Mouse (Mus musculus) neural tube, embryonic 11.5 days (tissue): ENCODE data around the gene Glrx5. TPM values are rescaled to one million over a fixed set of nuclear protein-coding genes. Genes with fewer than 3 reads are reported as not detected.
A peak's percentile ranks its signal among the peaks of the same experiment; 100 is the strongest.

Experiments
- ATAC-seq: fragments of 200-750 bp; cut with Nextera tagmentation; 2 replicates; pipeline ENCODE4 v1.8.0; 2017; ENCODE audit warnings: moderate number of reproducible peaks, mild to moderate bottlenecking, moderate TSS enrichment, moderate library complexity; ENCODE audit not compliant: insufficient read depth, low FRiP score, low TSS enrichment
- DNase-seq: peaks from one replicate; pipeline ENCODE4 v3.0.0-alpha.2; 2015; ENCODE audit warnings: low spot score
- H3K27ac ChIP-seq: fragments of 300-500 bp; sonication (generic); 2 replicates; pipeline ENCODE4 v1.5.1; 2014; ENCODE audit warnings: low read depth, mild to moderate bottlenecking, low read length
- H3K27me3 ChIP-seq: fragments of 300-500 bp; sonication (generic); 2 replicates; pipeline ENCODE4 v1.6.1; 2014; ENCODE audit warnings: mild to moderate bottlenecking, low read length, mixed read lengths; ENCODE audit not compliant: control insufficient read depth, insufficient read depth
- H3K36me3 ChIP-seq: fragments of 300-500 bp; sonication (generic); 2 replicates; pipeline ENCODE4 v1.6.1; 2014; ENCODE audit warnings: mild to moderate bottlenecking, low read length, moderate library complexity, mixed read lengths; ENCODE audit not compliant: control insufficient read depth, insufficient read depth
- H3K4me1 ChIP-seq: fragments of 300-500 bp; sonication (generic); 2 replicates; pipeline ENCODE4 v1.6.1; 2014; ENCODE audit warnings: low read length, mixed read lengths; ENCODE audit not compliant: control insufficient read depth, insufficient read depth
- H3K4me2 ChIP-seq: fragments of 300-500 bp; sonication (generic); 2 replicates; pipeline ENCODE4 v1.6.1; 2014; ENCODE audit warnings: low read depth, mild to moderate bottlenecking, moderate library complexity
- H3K4me3 ChIP-seq: fragments of 300-500 bp; sonication (generic); 2 replicates; pipeline ENCODE4 v1.5.1; 2014; ENCODE audit warnings: low read depth, low read length
- H3K9ac ChIP-seq: fragments of 300-500 bp; sonication (generic); 2 replicates; pipeline ENCODE4 v1.6.1; 2014; ENCODE audit warnings: mild to moderate bottlenecking, low read length
- H3K9me3 ChIP-seq: fragments of 300-500 bp; sonication (generic); 2 replicates; pipeline ENCODE4 v1.6.1; 2016; ENCODE audit warnings: low read length; ENCODE audit not compliant: control insufficient read depth
- WGBS: fragments of 180-500 bp; shearing (Covaris S2); extraction: QIAGEN DNeasy Blood & Tissue Kit; methylation state at CpG from one replicate; pipeline ENCODE4 v1.1.7; 2014; 5-methylcytosine and 5-hydroxymethylcytosine counted together
- polyA plus RNA-seq: library from polyadenylated mRNA; unstranded; fragments of >200 nt; fragmentation: Nextera tagmentation; extraction: Ambion mirVana; gene quantifications from 2 replicates; pipeline ENCODE4 v1.2.1, GENCODE M21; 2014

Gene Glrx5
- polyA plus RNA-seq, 1 experiment from 2014 or later = 192 TPM

DNA sequence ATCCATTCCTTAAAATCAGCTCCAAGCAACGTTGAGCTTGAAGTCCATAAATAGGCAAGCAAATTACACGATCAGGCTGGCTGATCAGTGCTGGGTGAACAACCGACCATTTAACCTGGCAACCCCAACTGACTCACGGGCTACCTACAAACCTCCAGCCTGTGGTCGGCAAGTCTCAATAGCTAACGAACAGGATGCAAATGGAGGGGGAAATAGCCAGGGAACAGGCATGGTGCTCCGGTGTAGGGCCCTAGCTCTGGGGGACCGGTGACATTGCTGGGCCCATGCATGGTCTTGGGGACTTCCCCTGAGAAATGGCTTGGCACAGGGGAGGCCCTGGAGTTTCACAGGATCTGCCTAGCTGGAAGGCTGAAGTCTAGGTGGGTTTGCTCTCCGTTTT, 31.2 kb upstream of the Glrx5 start:
- no peaks in the 10 kb centered on the region for H3K9me3 ChIP-seq
- no peak overlapping the region for H3K4me3 ChIP-seq
- H3K27ac ChIP-seq = no peak overlapping the region
- DNase-seq (no peak), ATAC-seq (no peak)
- H3K36me3 ChIP-seq = no peaks in the 10 kb centered on the region
- WGBS = 87% methylated on average over 9 of the region's 9 CpGs
- H3K9ac ChIP-seq = no peak overlapping the region
- no peaks in the 10 kb centered on the region for H3K27me3 ChIP-seq
- H3K4me1 ChIP-seq = no peaks in the 10 kb centered on the region; the same call in 1 of the 2 replicates
- H3K4me2 ChIP-seq = no peak overlapping the region

GRCm38 (mm10) chr12:105002340-105003132, 30.0 kb upstream of the Glrx5 start:
- 73% methylated on average over 10 of the region's 10 CpGs for WGBS
- no peak overlapping the region for H3K27ac ChIP-seq

DNA sequence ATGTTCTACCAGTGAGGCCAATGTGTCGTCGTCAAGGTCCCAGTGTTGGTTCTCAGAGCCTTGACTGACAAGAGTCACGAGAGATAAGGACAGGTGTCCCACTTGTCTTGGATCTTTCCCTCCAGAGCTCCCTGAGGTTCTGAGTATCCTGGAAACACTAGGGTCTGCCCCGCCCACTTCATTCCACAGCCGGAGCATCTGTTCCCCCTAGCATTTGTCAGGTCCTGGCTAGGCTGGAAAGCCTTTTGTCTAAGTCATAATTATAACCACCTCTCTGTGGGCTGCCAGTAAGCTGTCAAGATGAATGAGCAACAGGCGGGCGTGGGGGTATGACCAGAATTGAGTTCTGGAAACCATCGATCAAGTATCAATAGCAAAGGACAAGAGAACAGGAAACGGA, 29.3 kb upstream of the Glrx5 start:
- H3K27me3 ChIP-seq = peaks cover 4% of the 10 kb centered on the region
- H3K9ac ChIP-seq = no peak overlapping the region
- H3K9me3 ChIP-seq = no peaks in the 10 kb centered on the region
- no peak overlapping the region for H3K4me2 ChIP-seq
- ATAC-seq (no peak), DNase-seq (no peak)
- no peak overlapping the region for H3K4me3 ChIP-seq
- whole genome bisulfite sequencing = 38% methylated on average over 9 of the region's 9 CpGs
- no peaks in the 10 kb centered on the region; the same call in 1 of the 2 replicates for H3K4me1 ChIP-seq
- no peaks in the 10 kb centered on the region for H3K36me3 ChIP-seq
- H3K27ac ChIP-seq = no peak overlapping the region

More at GRCm38 (mm10) chr12:105002340-105003132, 30.0 kb upstream of the Glrx5 start:
- Histone ChIP-seq H3K4me2 (no peak overlapping the region), H3K36me3 (no peaks in the 10 kb centered on the region), H3K4me1 (no peaks in the 10 kb centered on the region; the same call in 1 of the 2 replicates), H3K27me3 (peaks cover 1% of the 10 kb centered on the region), H3K9me3 (no peaks in the 10 kb centered on the region), H3K9ac (no peak overlapping the region), H3K4me3 (no peak overlapping the region)
- ATAC-seq (no peak), DNase-seq (peak; percentile 36)

DNA sequence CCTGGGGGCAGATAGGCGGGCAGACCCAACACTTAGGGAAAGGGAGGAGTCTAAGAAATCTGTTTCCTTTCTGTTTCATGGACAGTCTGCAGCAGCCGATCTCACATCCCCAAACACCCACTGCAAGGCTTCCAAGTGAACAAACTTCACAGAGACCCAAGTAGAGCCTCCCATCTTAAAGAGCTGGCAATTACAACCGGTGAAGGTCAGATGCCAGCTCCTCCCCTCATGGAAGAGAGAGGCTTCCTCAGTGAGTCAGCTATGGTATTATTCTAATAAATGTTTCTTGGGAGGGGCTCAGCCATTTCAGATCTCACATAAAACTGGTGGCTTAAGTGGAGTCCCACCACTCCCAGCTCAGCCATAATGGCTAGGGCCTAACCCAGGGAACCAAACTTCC, 28.8 kb upstream of the Glrx5 start:
- no peak for ATAC-seq
- WGBS = 73% methylated on average over 3 of the region's 3 CpGs
- Histone ChIP-seq H3K36me3 (no peaks in the 10 kb centered on the region), H3K4me2 (no peak overlapping the region), H3K4me3 (no peak overlapping the region), H3K27me3 (peaks cover 9% of the 10 kb centered on the region), H3K27ac (no peak overlapping the region), H3K9me3 (no peaks in the 10 kb centered on the region), H3K4me1 (peaks cover 2% of the 10 kb centered on the region; the same call in 1 of the 2 replicates), H3K9ac (no peak overlapping the region)
- no peak for DNase-seq

DNA sequence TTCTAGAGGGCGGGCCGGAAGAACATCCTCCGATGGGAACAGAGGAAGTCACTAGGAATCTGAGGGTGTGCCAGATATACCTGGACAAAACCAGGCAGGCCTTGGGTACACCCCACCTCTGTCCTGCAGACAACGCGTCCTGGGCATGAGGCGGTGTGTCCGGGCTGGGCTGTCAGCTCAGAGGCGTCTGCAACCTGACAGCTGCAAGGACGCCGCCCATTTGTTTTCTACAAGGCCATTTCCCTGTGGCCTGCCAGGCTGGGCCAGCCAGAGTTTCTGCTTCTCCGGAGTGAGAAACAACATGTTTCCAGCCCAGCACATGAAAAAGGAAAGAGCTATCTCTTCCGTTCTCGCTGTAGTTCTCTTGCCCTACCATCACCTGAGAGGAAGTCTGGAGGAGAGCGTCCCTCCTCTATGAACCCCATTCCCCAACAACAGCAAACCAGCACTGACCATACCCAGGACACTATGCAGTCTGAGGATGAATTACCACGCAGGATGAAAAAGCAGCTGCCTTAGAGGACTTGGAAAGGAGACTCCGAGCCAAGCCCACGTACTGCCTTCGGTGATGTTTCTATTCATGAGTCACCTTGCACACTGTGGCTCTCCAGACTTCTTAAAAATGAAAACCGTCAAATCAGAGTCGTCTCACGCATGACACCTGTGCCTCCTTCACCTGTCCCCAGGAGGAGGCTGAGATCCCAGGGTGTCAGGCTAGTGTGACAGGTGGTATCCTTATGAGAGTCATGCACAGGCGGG, 27.4 kb upstream of the Glrx5 start:
- ATAC-seq (no peak), DNase-seq (no peak)
- peaks cover 7% of the 10 kb centered on the region for H3K4me1 ChIP-seq
- WGBS = 77% methylated on average over 22 of the region's 22 CpGs
- H3K9me3 ChIP-seq = no peaks in the 10 kb centered on the region
- no peak overlapping the region for H3K4me2 ChIP-seq
- no peak overlapping the region for H3K27ac ChIP-seq
- no peak overlapping the region for H3K9ac ChIP-seq
- no peaks in the 10 kb centered on the region for H3K36me3 ChIP-seq
- no peak overlapping the region for H3K4me3 ChIP-seq
- peaks cover 23% of the 10 kb centered on the region for H3K27me3 ChIP-seq

DNA sequence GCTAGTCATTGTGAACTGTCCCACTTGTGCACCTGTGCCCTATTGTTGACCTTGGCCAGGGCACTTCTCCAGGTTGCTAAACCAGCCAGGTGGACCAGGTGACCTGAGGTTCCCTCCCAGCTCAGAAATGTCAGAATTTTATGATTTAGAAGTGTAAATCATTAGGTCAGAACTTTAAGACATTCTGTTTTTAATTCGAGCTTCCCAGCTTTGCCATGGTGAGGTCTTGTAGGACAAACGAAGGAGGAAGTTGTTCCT, 26.8 kb upstream of the Glrx5 start:
- no peak for DNase-seq
- H3K4me3 ChIP-seq = no peak overlapping the region
- H3K4me1 ChIP-seq = peaks cover 7% of the 10 kb centered on the region
- no peaks in the 10 kb centered on the region for H3K9me3 ChIP-seq
- 67% methylated on average over 2 of the region's 2 CpGs for WGBS
- no peak overlapping the region for H3K27ac ChIP-seq
- H3K36me3 ChIP-seq = no peaks in the 10 kb centered on the region
- no peak overlapping the region for H3K9ac ChIP-seq
- no peak overlapping the region for H3K4me2 ChIP-seq
- ATAC-seq = no peak
- peaks cover 28% of the 10 kb centered on the region for H3K27me3 ChIP-seq

GRCm38 (mm10) chr12:105008150-105008549, 24.3 kb upstream of the Glrx5 start:
- H3K27ac ChIP-seq = no peak overlapping the region
- 53% methylated on average over 2 of the region's 2 CpGs for WGBS
- no peaks in the 10 kb centered on the region for H3K9me3 ChIP-seq
- no peaks in the 10 kb centered on the region for H3K36me3 ChIP-seq
- no peak for ATAC-seq
- H3K27me3 ChIP-seq = peaks cover 29% of the 10 kb centered on the region
- H3K4me2 ChIP-seq = no peak overlapping the region
- DNase-seq = no peak
- H3K9ac ChIP-seq = no peak overlapping the region
- no peak overlapping the region for H3K4me3 ChIP-seq
- peaks cover 7% of the 10 kb centered on the region for H3K4me1 ChIP-seq

- H3K27me3 ChIP-seq = peaks cover 29% of the 10 kb centered on the region
- no peaks in the 10 kb centered on the region for H3K9me3 ChIP-seq
- peak overlapping the region; percentile 76 for H3K4me2 ChIP-seq
- H3K9ac ChIP-seq = no peak overlapping the region
- peaks cover 7% of the 10 kb centered on the region for H3K4me1 ChIP-seq
- no peak overlapping the region for H3K27ac ChIP-seq
- ATAC-seq (peak; percentile 21; the same call in 1 of the 2 replicates), DNase-seq (peak; percentile 34)
- WGBS = under 1% methylated on average over 13 of the region's 13 CpGs
- H3K36me3 ChIP-seq = no peaks in the 10 kb centered on the region
- peak overlapping the region; percentile 51 for H3K4me3 ChIP-seq
Measured at GRCm38 (mm10) chr12:105008752-105009178, 23.7 kb upstream of the Glrx5 start.
